Mouse (Mus musculus): ENCODE measurements around the gene Cabp1. TPM values are rescaled to one million over a fixed set of nuclear protein-coding genes. Genes with fewer than 3 reads are reported as not detected.
A peak's percentile ranks its signal among the peaks of the same experiment; 100 is the strongest.
"Not testable (repeated sequence)": the region's sequence is repeated elsewhere in the genome, so short reads cannot be mapped to it uniquely, and the experiment has no call there.

Cabp1 gene
- polyA plus RNA-seq, 1 experiment, result 3.3 TPM

- Histone ChIP-seq H3K27ac (ENCODE audit: insufficient read depth, low read length) (no peak overlapping the region), H3K4me3 (ENCODE audit: insufficient read depth, low read length) (no peak overlapping the region), H3K4me1 (ENCODE audit: control insufficient read depth, insufficient read depth, low read length) (no peaks in the 10 kb centered on the region)
- TF ChIP-seq POLR2A (IDR thresholded peaks at IDR 0.05; ENCODE audit: low read depth, low read length) (no peak), CTCF (IDR thresholded peaks at IDR 0.05; ENCODE audit: borderline replicate concordance, insufficient read depth, low read length) (no peak)
Measured at GRCm38 (mm10) chr5:115165351-115165750, 28.8 kb downstream of the Cabp1 start.

GRCm38 (mm10) chr5:115164446-115164845, 29.7 kb downstream of the Cabp1 start:
- H3K4me1 ChIP-seq (ENCODE audit: control insufficient read depth, insufficient read depth, low read length); H3K4me3 ChIP-seq (ENCODE audit: insufficient read depth, low read length); H3K27ac ChIP-seq (ENCODE audit: insufficient read depth, low read length): not testable (repeated sequence)

- Histone ChIP-seq H3K27ac (ENCODE audit: insufficient read depth, low read length) (no peak overlapping the region), H3K4me1 (ENCODE audit: control insufficient read depth, insufficient read depth, low read length) (no peaks in the 10 kb centered on the region), H3K4me3 (ENCODE audit: insufficient read depth, low read length) (no peak overlapping the region)
- no peak for TF ChIP-seq POLR2A (IDR thresholded peaks at IDR 0.05; ENCODE audit: low read depth, low read length)
- no peak for TF ChIP-seq CTCF (IDR thresholded peaks at IDR 0.05; ENCODE audit: borderline replicate concordance, insufficient read depth, low read length)
Measured at GRCm38 (mm10) chr5:115163563-115163962, 30.6 kb downstream of the Cabp1 start.

GRCm38 (mm10) chr5:115161940-115162279, 32.3 kb downstream of the Cabp1 start:
- not testable (repeated sequence) for H3K4me3 ChIP-seq (ENCODE audit: insufficient read depth, low read length); H3K4me1 ChIP-seq (ENCODE audit: control insufficient read depth, insufficient read depth, low read length); H3K27ac ChIP-seq (ENCODE audit: insufficient read depth, low read length)

- H3K27ac ChIP-seq (ENCODE audit: insufficient read depth, low read length), result no peak overlapping the region
- TF ChIP-seq CTCF (IDR thresholded peaks at IDR 0.05; ENCODE audit: borderline replicate concordance, insufficient read depth, low read length) (no peak), POLR2A (IDR thresholded peaks at IDR 0.05; ENCODE audit: low read depth, low read length) (no peak)
- H3K4me3 ChIP-seq (ENCODE audit: insufficient read depth, low read length), result no peak overlapping the region
- no peaks in the 10 kb centered on the region for H3K4me1 ChIP-seq (ENCODE audit: control insufficient read depth, insufficient read depth, low read length)
Measured at GRCm38 (mm10) chr5:115161064-115161939, 32.9 kb downstream of the Cabp1 start.

- no peak overlapping the region for H3K27ac ChIP-seq (ENCODE audit: insufficient read depth, low read length)
- H3K4me1 ChIP-seq (ENCODE audit: control insufficient read depth, insufficient read depth, low read length), result no peaks in the 10 kb centered on the region
- TF ChIP-seq POLR2A (IDR thresholded peaks at IDR 0.05; ENCODE audit: low read depth, low read length) (no peak), CTCF (IDR thresholded peaks at IDR 0.05; ENCODE audit: borderline replicate concordance, insufficient read depth, low read length) (no peak)
- no peak overlapping the region for H3K4me3 ChIP-seq (ENCODE audit: insufficient read depth, low read length)
Measured at GRCm38 (mm10) chr5:115160655-115161054, 33.5 kb downstream of the Cabp1 start.

- peak overlapping the region; percentile 99 for H3K27ac ChIP-seq (ENCODE audit: insufficient read depth, low read length)
- H3K4me3 ChIP-seq (ENCODE audit: insufficient read depth, low read length), result no peak overlapping the region; the same call in 1 of the 2 replicates
- H3K4me1 ChIP-seq (ENCODE audit: control insufficient read depth, insufficient read depth, low read length), result no peaks in the 10 kb centered on the region
- TF ChIP-seq CTCF (IDR thresholded peaks at IDR 0.05; ENCODE audit: borderline replicate concordance, insufficient read depth, low read length) (no peak), POLR2A (IDR thresholded peaks at IDR 0.05; ENCODE audit: low read depth, low read length) (no peak)
Measured at GRCm38 (mm10) chr5:115159165-115159564, 35.0 kb downstream of the Cabp1 start.

- peak; percentile 96 for TF ChIP-seq POLR2A (IDR thresholded peaks at IDR 0.05; ENCODE audit: low read depth, low read length)
- no peak for TF ChIP-seq CTCF (IDR thresholded peaks at IDR 0.05; ENCODE audit: borderline replicate concordance, insufficient read depth, low read length)
- H3K4me3 ChIP-seq (ENCODE audit: insufficient read depth, low read length), result peak within 1 kb of the TSS; percentile 88
- H3K27ac ChIP-seq (ENCODE audit: insufficient read depth, low read length), result peak within 1 kb of the TSS; percentile 99
- peaks cover 4% of the 10 kb centered on the region; the same call in 1 of the 2 replicates for H3K4me1 ChIP-seq (ENCODE audit: control insufficient read depth, insufficient read depth, low read length)
Measured at GRCm38 (mm10) chr5:115158040-115158983, 35.9 kb downstream of the Cabp1 start, which contains the start of gene Mlec. TSS of gene Mlec (minus strand) at chr5:115158179.

- Histone ChIP-seq H3K4me1 (ENCODE audit: control insufficient read depth, insufficient read depth, low read length) (peaks cover 9% of the 10 kb centered on the region), H3K4me3 (ENCODE audit: insufficient read depth, low read length) (peak overlapping the region; percentile 88)
- TF ChIP-seq CTCF (IDR thresholded peaks at IDR 0.05; ENCODE audit: borderline replicate concordance, insufficient read depth, low read length) (no peak), POLR2A (IDR thresholded peaks at IDR 0.05; ENCODE audit: low read depth, low read length) (no peak)
Measured at GRCm38 (mm10) chr5:115156933-115157589, 37.1 kb downstream of the Cabp1 start.

More at GRCm38 (mm10) chr5:115156933-115157589, 37.1 kb downstream of the Cabp1 start:
- H3K27ac ChIP-seq (ENCODE audit: insufficient read depth, low read length), result peak overlapping the region; percentile 45

All from embryonic fibroblast, embryonic 13.5 days (primary cell).